Mouse (Mus musculus) limb, embryonic 13.5 days (tissue): ENCODE data around the gene Clcnka. TPM values are rescaled to one million over a fixed set of nuclear protein-coding genes. Genes with fewer than 3 reads are reported as not detected.

ENCODE experiments used
- ATAC-seq: fragments of 200-750 bp; cut with Nextera tagmentation; 2 replicates; pipeline ENCODE4 v1.8.0; 2017; ENCODE audit warnings: low read depth, moderate number of reproducible peaks, moderate TSS enrichment; ENCODE audit not compliant: low FRiP score
- H3K27ac ChIP-seq: fragments of 300-500 bp; sonication (generic); 2 replicates; pipeline ENCODE4 v1.5.1; 2015; ENCODE audit warnings: inconsistent platforms, mild to moderate bottlenecking, moderate library complexity
- H3K27me3 ChIP-seq: fragments of 300-500 bp; sonication (generic); 2 replicates; pipeline ENCODE4 v1.6.1; 2015; ENCODE audit warnings: mild to moderate bottlenecking, inconsistent platforms
- H3K36me3 ChIP-seq: fragments of 300-500 bp; sonication (generic); 2 replicates; pipeline ENCODE4 v1.6.1; 2015; ENCODE audit warnings: inconsistent platforms, mild to moderate bottlenecking, moderate library complexity
- H3K4me1 ChIP-seq: fragments of 300-500 bp; sonication (generic); 2 replicates; pipeline ENCODE4 v1.6.1; 2015; ENCODE audit warnings: inconsistent platforms
- H3K4me2 ChIP-seq: fragments of 300-500 bp; sonication (generic); replicated peaks from 2 replicates; pipeline ENCODE4 v1.6.1; 2015; ENCODE audit warnings: inconsistent platforms, mild to moderate bottlenecking, moderate library complexity
- H3K4me3 ChIP-seq: fragments of 300-500 bp; sonication (generic); 2 replicates; pipeline ENCODE4 v1.5.1; 2015; ENCODE audit warnings: moderate library complexity, mild to moderate bottlenecking, inconsistent platforms
- H3K9ac ChIP-seq: fragments of 300-500 bp; sonication (generic); 2 replicates; pipeline ENCODE4 v1.6.1; 2015; ENCODE audit warnings: mild to moderate bottlenecking, inconsistent platforms
- H3K9me3 ChIP-seq: fragments of 300-500 bp; sonication (generic); 2 replicates; pipeline ENCODE4 v1.6.1; 2016; ENCODE audit warnings: inconsistent platforms
- WGBS: fragments of 180-500 bp; shearing (Covaris S2); methylation state at CpG from one replicate; pipeline ENCODE4 v1.1.7; 2015; 5-methylcytosine and 5-hydroxymethylcytosine counted together
- polyA plus RNA-seq: library from polyadenylated mRNA; unstranded; fragments of >200 nt; fragmentation: Nextera tagmentation; extraction: Ambion mirVana; gene quantifications from 2 replicates; pipeline ENCODE4 v1.2.1, GENCODE M21; 2015

The Clcnka gene
- polyA plus RNA-seq, result 0.23 and 0.36 TPM in 2 replicates

DNA sequence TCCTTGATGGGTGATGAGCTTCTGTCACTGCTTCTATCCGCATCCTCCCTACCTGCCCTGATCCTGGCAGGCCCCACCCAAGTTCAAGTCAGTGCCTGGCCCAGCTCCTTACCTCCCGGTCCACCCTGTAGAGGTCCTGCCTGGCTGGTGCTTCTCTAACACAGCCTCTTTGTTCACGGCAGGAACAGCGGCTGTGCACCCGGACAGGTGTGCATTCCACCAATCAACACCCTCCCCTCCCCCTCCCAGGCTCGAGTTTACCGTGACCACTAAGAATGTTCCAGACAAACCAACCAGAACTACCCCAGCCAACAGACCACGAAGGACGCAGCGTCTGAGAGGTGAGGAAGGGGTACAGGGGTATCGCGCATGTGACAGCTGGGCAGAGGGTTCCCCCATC is at the start of gene Clcnka:
Gene Clcnka (minus strand): TSS at position 180 of the 400 bp plus-strand sequence.
- no peak within 1 kb of the TSS for H3K27ac ChIP-seq
- peak within 1 kb of the TSS; percentile 21 for H3K4me2 ChIP-seq
- peaks cover 16% of the 10 kb centered on the region; the same call in 1 of the 2 replicates for H3K27me3 ChIP-seq
- no peak within 1 kb of the TSS for H3K4me3 ChIP-seq
- no peak; the same call in 1 of the 2 replicates for ATAC-seq
- H3K36me3 ChIP-seq, result no peaks in the 10 kb centered on the region
- no peak within 1 kb of the TSS for H3K9ac ChIP-seq
- peaks cover 20% of the 10 kb centered on the region for H3K4me1 ChIP-seq
- H3K9me3 ChIP-seq, result no peaks in the 10 kb centered on the region
- WGBS, result 43% methylated on average over 12 of the region's 12 CpGs

GRCm38 (mm10) chr4:141446211-141446610 is 47.7 kb upstream of the Clcnka start:
- H3K9ac ChIP-seq, result no peak overlapping the region
- peak overlapping the region; percentile 81 for H3K4me2 ChIP-seq
- whole genome bisulfite sequencing, result 75% methylated on average over 7 of the region's 7 CpGs
- peaks cover 42% of the 10 kb centered on the region for H3K36me3 ChIP-seq
- peak overlapping the region; percentile 95 for H3K4me3 ChIP-seq
- H3K9me3 ChIP-seq, result no peaks in the 10 kb centered on the region
- no peak overlapping the region for H3K27ac ChIP-seq
- peaks cover 18% of the 10 kb centered on the region for H3K4me1 ChIP-seq
- no peak for ATAC-seq
- no peaks in the 10 kb centered on the region for H3K27me3 ChIP-seq

DNA sequence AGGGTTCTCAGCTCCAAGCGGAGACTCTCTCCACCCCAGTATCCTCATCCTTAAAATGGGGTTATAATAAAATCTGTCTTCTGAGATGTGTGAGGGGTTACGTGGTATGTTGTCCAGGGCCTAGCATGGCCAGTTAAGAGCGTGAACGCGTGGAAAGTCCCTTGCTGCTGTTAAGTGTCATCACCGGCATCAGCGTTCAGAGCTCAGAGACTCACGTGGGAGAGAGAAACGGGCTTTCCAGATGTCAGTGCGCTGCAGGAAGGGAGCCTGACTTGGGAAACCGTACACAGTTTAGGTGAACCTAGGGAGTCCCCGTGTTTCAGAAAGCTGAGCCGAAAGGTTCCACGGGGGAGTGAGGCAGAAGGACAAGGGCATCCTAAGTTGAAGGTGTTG is 46.8 kb upstream of the Clcnka start:
- peak overlapping the region; percentile 81 for H3K4me2 ChIP-seq
- peaks cover 41% of the 10 kb centered on the region for H3K36me3 ChIP-seq
- 13% methylated on average over 14 of the region's 14 CpGs for WGBS
- H3K27me3 ChIP-seq, result no peaks in the 10 kb centered on the region
- peak overlapping the region; percentile 95 for H3K9ac ChIP-seq
- H3K4me3 ChIP-seq, result peak overlapping the region; percentile 95
- ATAC-seq, result no peak
- H3K9me3 ChIP-seq, result no peaks in the 10 kb centered on the region
- peaks cover 18% of the 10 kb centered on the region for H3K4me1 ChIP-seq
- H3K27ac ChIP-seq, result peak overlapping the region; percentile 69; the same call in 1 of the 2 replicates

GRCm38 (mm10) chr4:141444451-141445327 is 46.2 kb upstream of the Clcnka start, which contains the start of gene Zbtb17:
Zbtb17 (plus strand) TSS chr4:141444654.
- ATAC-seq, result peak; percentile 87

DNA sequence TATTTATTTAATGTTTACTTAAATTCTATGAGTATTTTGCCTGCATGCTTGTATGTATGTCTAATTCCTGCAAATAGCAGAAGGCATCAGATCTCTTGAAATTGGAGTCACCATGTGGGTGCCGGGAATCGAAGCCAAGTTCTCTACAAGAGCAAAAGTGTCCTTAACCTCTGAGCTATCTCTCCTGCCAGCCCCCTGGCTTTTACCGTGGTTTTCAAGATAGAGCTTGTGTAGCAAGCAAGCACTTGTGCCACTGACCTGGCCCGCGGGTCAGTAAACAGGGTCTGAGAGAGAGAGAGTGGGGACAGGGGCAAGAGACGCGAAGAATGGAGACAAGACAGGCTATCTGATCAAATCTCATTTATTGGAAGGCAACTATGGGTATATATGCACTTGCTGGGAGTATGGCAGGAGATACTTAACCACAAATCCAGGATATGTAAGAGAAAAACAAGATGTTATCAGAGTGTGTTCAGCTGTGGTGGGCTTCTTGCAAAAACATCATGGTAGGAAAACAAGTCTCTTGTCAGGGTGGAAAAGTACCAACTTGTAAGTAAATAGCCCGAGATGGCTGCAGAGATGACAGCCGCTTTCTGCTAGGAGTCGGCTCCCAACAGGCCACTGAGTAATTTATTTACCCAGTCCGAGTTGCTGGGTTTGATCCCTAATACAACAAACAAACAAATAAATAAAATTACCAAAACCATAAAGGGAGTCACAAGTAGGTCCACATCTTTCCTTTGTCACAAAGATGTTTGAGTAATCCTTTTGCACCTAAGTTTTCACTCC is 45.3 kb upstream of the Clcnka start:
- Histone ChIP-seq H3K27ac (no peak overlapping the region), H3K4me3 (peak overlapping the region; percentile 95)

More at GRCm38 (mm10) chr4:141444451-141445327, 46.2 kb upstream of the Clcnka start, which contains the start of gene Zbtb17:
- peak within 1 kb of the TSS; percentile 95 for H3K9ac ChIP-seq
- peak within 1 kb of the TSS; percentile 95 for H3K4me3 ChIP-seq
- no peaks in the 10 kb centered on the region for H3K9me3 ChIP-seq
- under 1% methylated on average over 85 of the region's 102 CpGs for WGBS
- peak within 1 kb of the TSS; percentile 69; the same call in 1 of the 2 replicates for H3K27ac ChIP-seq
- peaks cover 18% of the 10 kb centered on the region for H3K4me1 ChIP-seq
- peak within 1 kb of the TSS; percentile 81 for H3K4me2 ChIP-seq
- no peaks in the 10 kb centered on the region for H3K27me3 ChIP-seq
- H3K36me3 ChIP-seq, result peaks cover 35% of the 10 kb centered on the region

GRCm38 (mm10) chr4:141440877-141441276 is 42.4 kb upstream of the Clcnka start:
- H3K36me3 ChIP-seq, result no peaks in the 10 kb centered on the region
- H3K9ac ChIP-seq, result no peak overlapping the region
- no peaks in the 10 kb centered on the region for H3K27me3 ChIP-seq
- no peak overlapping the region for H3K4me2 ChIP-seq
- no peak for ATAC-seq
- peaks cover 12% of the 10 kb centered on the region for H3K4me1 ChIP-seq
- no peak overlapping the region for H3K4me3 ChIP-seq
- no peak overlapping the region for H3K27ac ChIP-seq
- H3K9me3 ChIP-seq, result no peaks in the 10 kb centered on the region

More for the DNA sequence above, 45.3 kb upstream of the Clcnka start:
- 50% methylated on average over 11 of the region's 11 CpGs for WGBS
- H3K27me3 ChIP-seq, result no peaks in the 10 kb centered on the region
- H3K36me3 ChIP-seq, result peaks cover 26% of the 10 kb centered on the region
- ATAC-seq, result no peak
- peaks cover 18% of the 10 kb centered on the region for H3K4me1 ChIP-seq
- no peaks in the 10 kb centered on the region for H3K9me3 ChIP-seq
- peak overlapping the region; percentile 81 for H3K4me2 ChIP-seq
- H3K9ac ChIP-seq, result peak overlapping the region; percentile 95

- 81% methylated on average over 12 of the region's 12 CpGs for WGBS
- no peaks in the 10 kb centered on the region for H3K27me3 ChIP-seq
- H3K36me3 ChIP-seq, result no peaks in the 10 kb centered on the region
- no peak overlapping the region for H3K9ac ChIP-seq
- H3K27ac ChIP-seq, result no peak overlapping the region
- H3K9me3 ChIP-seq, result no peaks in the 10 kb centered on the region
- H3K4me2 ChIP-seq, result no peak overlapping the region
- peaks cover 5% of the 10 kb centered on the region for H3K4me1 ChIP-seq
- H3K4me3 ChIP-seq, result no peak overlapping the region
- ATAC-seq, result no peak
These were observed 40.7 kb upstream of the Clcnka start for GRCm38 (mm10) chr4:141439083-141439803.

GRCm38 (mm10) chr4:141435974-141436373 is 37.5 kb upstream of the Clcnka start, which contains the start of gene Srarp:
Srarp (minus strand) TSS chr4:141436105.
- 62% methylated on average over 1 of the region's 1 CpGs for WGBS
- Histone ChIP-seq H3K27me3 (no peaks in the 10 kb centered on the region), H3K27ac (no peak within 1 kb of the TSS), H3K4me2 (no peak within 1 kb of the TSS), H3K9me3 (no peaks in the 10 kb centered on the region), H3K4me3 (no peak within 1 kb of the TSS), H3K4me1 (no peaks in the 10 kb centered on the region), H3K36me3 (no peaks in the 10 kb centered on the region), H3K9ac (no peak within 1 kb of the TSS)
- no peak for ATAC-seq

DNA sequence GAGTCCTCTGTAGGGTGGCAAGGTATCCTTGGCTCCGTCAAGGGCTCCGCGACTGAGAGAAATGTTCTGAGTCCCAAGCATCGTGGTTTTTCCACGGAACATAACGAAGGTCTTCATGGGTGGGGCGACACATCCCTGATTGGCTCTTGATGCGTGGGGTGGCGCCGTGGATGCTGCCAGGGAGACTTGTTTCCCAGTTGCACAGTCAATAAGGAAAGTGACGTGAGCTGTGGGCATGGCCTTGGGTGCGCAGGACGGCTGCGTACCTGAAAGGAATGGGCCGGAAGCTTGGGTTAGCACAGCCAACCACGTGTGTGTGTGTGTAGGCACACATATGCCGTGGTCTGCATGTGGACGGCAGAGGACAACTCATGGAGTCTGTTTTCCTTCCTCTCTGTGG is 34.7 kb upstream of the Clcnka start:
- no peaks in the 10 kb centered on the region for H3K36me3 ChIP-seq
- no peak overlapping the region for H3K4me2 ChIP-seq
- no peak overlapping the region for H3K9ac ChIP-seq
- 80% methylated on average over 18 of the region's 18 CpGs for WGBS
- no peak overlapping the region for H3K27ac ChIP-seq
- no peaks in the 10 kb centered on the region for H3K9me3 ChIP-seq
- no peak for ATAC-seq
- H3K4me1 ChIP-seq, result no peaks in the 10 kb centered on the region
- H3K27me3 ChIP-seq, result no peaks in the 10 kb centered on the region
- H3K4me3 ChIP-seq, result no peak overlapping the region

DNA sequence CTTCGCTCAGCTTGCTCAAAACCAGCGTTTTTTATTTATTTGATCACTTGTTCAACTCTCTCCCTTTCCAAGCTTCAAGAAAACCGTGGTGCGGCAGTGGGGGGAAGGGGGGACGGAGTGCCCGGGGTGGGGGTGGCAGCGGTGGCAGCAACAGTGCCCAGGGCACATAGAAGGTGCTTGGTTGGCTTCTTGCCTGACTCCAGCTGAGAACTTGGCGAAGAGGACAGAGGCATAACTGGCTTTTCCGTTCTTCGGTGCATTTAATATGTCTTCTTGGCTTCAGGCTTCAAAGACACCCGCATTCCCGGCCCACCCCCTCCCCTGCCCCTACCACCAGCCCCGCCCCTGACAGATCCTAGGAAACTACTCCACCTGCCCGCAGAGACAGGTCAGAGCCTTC is 34.1 kb upstream of the Clcnka start:
- 61% methylated on average over 14 of the region's 14 CpGs for WGBS
- Histone ChIP-seq H3K9me3 (no peaks in the 10 kb centered on the region), H3K27me3 (no peaks in the 10 kb centered on the region), H3K4me1 (no peaks in the 10 kb centered on the region), H3K4me2 (no peak overlapping the region), H3K36me3 (no peaks in the 10 kb centered on the region), H3K27ac (no peak overlapping the region), H3K9ac (no peak overlapping the region), H3K4me3 (no peak overlapping the region)
- no peak for ATAC-seq

- H3K4me1 ChIP-seq, result peaks cover 6% of the 10 kb centered on the region
- H3K9ac ChIP-seq, result no peak overlapping the region
- ATAC-seq, result no peak
- no peaks in the 10 kb centered on the region for H3K36me3 ChIP-seq
- 40% methylated on average over 9 of the region's 9 CpGs for WGBS
- H3K4me3 ChIP-seq, result no peak overlapping the region
- no peaks in the 10 kb centered on the region for H3K9me3 ChIP-seq
- H3K4me2 ChIP-seq, result no peak overlapping the region
- H3K27ac ChIP-seq, result no peak overlapping the region
- peaks cover 14% of the 10 kb centered on the region for H3K27me3 ChIP-seq
These were observed 32.5 kb upstream of the Clcnka start for GRCm38 (mm10) chr4:141430997-141431396.
